Mouse (Mus musculus): Measurements from ENCODE around the gene Pcgf2.
A peak's percentile ranks its signal among the peaks of the same experiment; 100 is the strongest.

- no peak for TF ChIP-seq CTCF (IDR thresholded peaks at IDR 0.05; ENCODE audit: insufficient read depth, low read length)
- 0 out of 2 replicates have a peak, but pooled peaks have one; percentile 26 for TF ChIP-seq POLR2A (IDR thresholded peaks at IDR 0.05; ENCODE audit: borderline replicate concordance, extremely low read depth, low read depth, low read length)
Observed at GRCm38 (mm10) chr11:97744718-97745330, 44.5 kb upstream of the Pcgf2 start.
